Mouse (Mus musculus) small intestine, adult 2 months (tissue): ENCODE data around the gene Tbc1d25. TPM values are rescaled to one million over a fixed set of nuclear protein-coding genes. Genes with fewer than 3 reads are reported as not detected.
A peak's percentile ranks its signal among the peaks of the same experiment; 100 is the strongest.

ENCODE experiments used
- H3K27ac ChIP-seq: fragments of 200-500 bp; 2 replicates; pipeline ENCODE4 v1.5.1; 2012; ENCODE audit warnings: low read depth, low read length, control low read depth, inconsistent platforms; ENCODE audit not compliant: insufficient read depth
- H3K27me3 ChIP-seq: fragments of 200-500 bp; 2 replicates; pipeline ENCODE4 v1.6.1; 2012; ENCODE audit warnings: mild to moderate bottlenecking, moderate library complexity, low read length, inconsistent platforms; ENCODE audit not compliant: control insufficient read depth, insufficient read depth
- H3K36me3 ChIP-seq: fragments of 200-500 bp; 2 replicates; pipeline ENCODE4 v1.6.1; 2012; ENCODE audit warnings: mild to moderate bottlenecking, low read length, control low read depth, inconsistent platforms; ENCODE audit not compliant: control insufficient read depth, insufficient read depth
- H3K4me1 ChIP-seq: fragments of 200-500 bp; 2 replicates; pipeline ENCODE4 v1.6.1; 2012; ENCODE audit warnings: low read length, inconsistent platforms, mixed read lengths; ENCODE audit not compliant: control insufficient read depth, insufficient read depth, insufficient read length
- H3K4me3 ChIP-seq: fragments of 200-500 bp; 2 replicates; pipeline ENCODE4 v1.5.1; 2012; ENCODE audit warnings: low read depth, mild to moderate bottlenecking, control low read depth, inconsistent platforms, low read length, moderate library complexity
- CTCF ChIP-seq: fragments of 200-500 bp; IDR thresholded peaks from 2 replicates; pipeline ENCODE4 v1.5.1; 2012; ENCODE audit warnings: low read depth, mild to moderate bottlenecking, control low read depth, inconsistent platforms, low read length, moderate library complexity, mixed read lengths; ENCODE audit not compliant: insufficient replicate concordance, insufficient read length; ENCODE audit errors: extremely low read depth
- POLR2A ChIP-seq: fragments of 200-500 bp; IDR thresholded peaks from 2 replicates; pipeline ENCODE4 v1.6.1; 2012; ENCODE audit warnings: low read depth, mild to moderate bottlenecking, control low read depth, inconsistent platforms, low read length, moderate library complexity
- WGBS: fragments of 180-500 bp; shearing (Covaris S2); methylation state at CpG from one replicate; pipeline ENCODE4 v1.1.7; 2018; 5-methylcytosine and 5-hydroxymethylcytosine counted together
- polyA plus RNA-seq: library from polyadenylated mRNA; depleted of rRNA; stranded (reverse); fragments of >200 nt; gene quantifications from 2 replicates; pipeline ENCODE4 v1.2.3, GENCODE M21; 2012; rRNA removed

Tbc1d25 gene
- polyA plus RNA-seq, 1 experiment: 7.6 TPM

GRCm38 (mm10) chrX:8125235-8125634 lies 50.7 kb downstream of the Tbc1d25 start:
- WGBS: 83% methylated on average over 7 of the region's 7 CpGs
- H3K27me3 ChIP-seq: no peaks in the 10 kb centered on the region
- H3K36me3 ChIP-seq: peaks cover 31% of the 10 kb centered on the region
- H3K4me1 ChIP-seq: no peaks in the 10 kb centered on the region
- TF ChIP-seq POLR2A: no peak
- TF ChIP-seq CTCF: peak; percentile 32; the same call in 1 of the 2 replicates
- H3K4me3 ChIP-seq: no peak overlapping the region
- no peak overlapping the region for H3K27ac ChIP-seq

GRCm38 (mm10) chrX:8123821-8124470 lies 52.0 kb downstream of the Tbc1d25 start:
- Histone ChIP-seq H3K36me3 (peaks cover 24% of the 10 kb centered on the region), H3K27me3 (no peaks in the 10 kb centered on the region), H3K4me1 (no peaks in the 10 kb centered on the region), H3K27ac (no peak overlapping the region), H3K4me3 (no peak overlapping the region)
- WGBS: 85% methylated on average over 6 of the region's 6 CpGs
- no peak for TF ChIP-seq POLR2A
- no peak for TF ChIP-seq CTCF

- Histone ChIP-seq H3K27me3 (no peaks in the 10 kb centered on the region), H3K36me3 (no peaks in the 10 kb centered on the region), H3K4me1 (peaks cover 4% of the 10 kb centered on the region; the same call in 1 of the 2 replicates), H3K27ac (no peak overlapping the region), H3K4me3 (no peak overlapping the region)
- TF ChIP-seq CTCF: no peak
- TF ChIP-seq POLR2A: no peak
Observed at GRCm38 (mm10) chrX:8117264-8117663, 58.7 kb downstream of the Tbc1d25 start.

GRCm38 (mm10) chrX:8115275-8115674 lies 60.7 kb downstream of the Tbc1d25 start:
- Histone ChIP-seq H3K4me1 (peaks cover 4% of the 10 kb centered on the region; the same call in 1 of the 2 replicates), H3K4me3 (no peak overlapping the region), H3K36me3 (no peaks in the 10 kb centered on the region), H3K27me3 (no peaks in the 10 kb centered on the region), H3K27ac (no peak overlapping the region)
- 66% methylated on average over 4 of the region's 4 CpGs for WGBS
- TF ChIP-seq CTCF (no peak), POLR2A (no peak)

- H3K27me3 ChIP-seq: no peaks in the 10 kb centered on the region
- no peaks in the 10 kb centered on the region for H3K4me1 ChIP-seq
- 89% methylated on average over 3 of the region's 3 CpGs for WGBS
- no peaks in the 10 kb centered on the region for H3K36me3 ChIP-seq
- no peak overlapping the region for H3K27ac ChIP-seq
- TF ChIP-seq CTCF (no peak), POLR2A (no peak)
- no peak overlapping the region for H3K4me3 ChIP-seq
Observed at GRCm38 (mm10) chrX:8105019-8105418, 71.0 kb downstream of the Tbc1d25 start.

Other genes with a start within 250 kb of the Tbc1d25 start
- not detected in 2 replicates for gene Eras, start 247.6 kb downstream of the Tbc1d25 start, polyA plus RNA-seq
- 5.8 and 11.0 TPM in 2 replicates for gene Hdac6, start 228.3 kb downstream of the Tbc1d25 start, polyA plus RNA-seq
- 0.25 and 0.47 TPM in 2 replicates for gene Gata1, start 198.1 kb downstream of the Tbc1d25 start, polyA plus RNA-seq
- gene Glod5, start 157.7 kb downstream of the Tbc1d25 start, polyA plus RNA-seq: 10.0 and 20.4 TPM in 2 replicates
- 4.5 and 9.2 TPM in 2 replicates for gene Suv39h1, start 101.4 kb downstream of the Tbc1d25 start, polyA plus RNA-seq
- 2.9 and 6.0 TPM in 2 replicates for gene Was, start 85.7 kb downstream of the Tbc1d25 start, polyA plus RNA-seq
- 81.7 and 93.0 TPM in 2 replicates for gene Wdr13, start 43.3 kb downstream of the Tbc1d25 start, polyA plus RNA-seq
- gene Rbm3, start 30.3 kb downstream of the Tbc1d25 start, polyA plus RNA-seq: 22.2 and 31.7 TPM in 2 replicates
- 47.7 and 88.0 TPM in 2 replicates for gene Ebp, start 17.3 kb upstream of the Tbc1d25 start, polyA plus RNA-seq
- gene Porcn, start 30.3 kb upstream of the Tbc1d25 start, polyA plus RNA-seq: 6.8 and 10.8 TPM in 2 replicates
- gene Ftsj1, start 76.2 kb upstream of the Tbc1d25 start, polyA plus RNA-seq: 11.4 and 16.1 TPM in 2 replicates
- gene Slc38a5, start 95.0 kb upstream of the Tbc1d25 start, polyA plus RNA-seq: 0.24 and 19.1 TPM in 2 replicates
- gene Ssxb10, start 151.2 kb upstream of the Tbc1d25 start, polyA plus RNA-seq: not detected in 2 replicates
- gene Ssxb9, start 190.8 kb upstream of the Tbc1d25 start, polyA plus RNA-seq: not detected in 2 replicates
- not detected in 2 replicates for gene Ssxb1, start 237.1 kb upstream of the Tbc1d25 start, polyA plus RNA-seq